Mouse (Mus musculus) olfactory bulb, adult 2 months (tissue): ENCODE data around the gene Kalrn. TPM values are rescaled to one million over a fixed set of nuclear protein-coding genes. Genes with fewer than 3 reads are reported as not detected.
"Not testable (repeated sequence)": the region's sequence is repeated elsewhere in the genome, so short reads cannot be mapped to it uniquely, and the experiment has no call there.

Experiments
- H3K27ac ChIP-seq: fragments of 200-500 bp; 2 replicates; pipeline ENCODE4 v1.5.1; 2012; ENCODE audit warnings: low read depth, low read length; ENCODE audit not compliant: insufficient read depth
- H3K4me1 ChIP-seq: fragments of 200-500 bp; 2 replicates; pipeline ENCODE4 v1.6.1; 2012; ENCODE audit warnings: low read length; ENCODE audit not compliant: control insufficient read depth, insufficient read depth
- H3K4me3 ChIP-seq: fragments of 200-500 bp; 2 replicates; pipeline ENCODE4 v1.5.1; 2012; ENCODE audit warnings: mild to moderate bottlenecking, low read depth, low read length, moderate library complexity; ENCODE audit not compliant: insufficient read depth
- CTCF ChIP-seq: fragments of 200-500 bp; IDR thresholded peaks from 2 replicates; pipeline ENCODE4 v1.5.1; 2012; ENCODE audit warnings: low read depth, mild to moderate bottlenecking, low read length, moderate library complexity; ENCODE audit not compliant: insufficient read depth
- POLR2A ChIP-seq: fragments of 200-500 bp; IDR thresholded peaks from 2 replicates; pipeline ENCODE4 v1.6.1; 2012; ENCODE audit warnings: mild to moderate bottlenecking, low read depth, low read length, moderate library complexity; ENCODE audit not compliant: insufficient read depth
- WGBS: fragments of 180-500 bp; shearing (Covaris S2); methylation state at CpG from one replicate; pipeline ENCODE4 v1.1.7; 2018; 5-methylcytosine and 5-hydroxymethylcytosine counted together
- polyA plus RNA-seq: library from polyadenylated mRNA; stranded (reverse); fragments of >200 nt; gene quantifications from 2 replicates; pipeline ENCODE4 v1.2.4, GENCODE M21; 2012; ENCODE audit warnings: low replicate concordance; ENCODE audit not compliant: missing spikeins, insufficient read depth, insufficient read length

Gene Kalrn
- polyA plus RNA-seq, 1 experiment, result 153 TPM

GRCm38 (mm10) chr16:34089528-34090095 lies 483.7 kb downstream of the Kalrn start:
- TF ChIP-seq CTCF (no peak), POLR2A (no peak)
- WGBS, result 60% methylated on average over 8 of the region's 8 CpGs
- H3K4me3 ChIP-seq, result no peak overlapping the region
- H3K27ac ChIP-seq, result no peak overlapping the region
- peaks cover 14% of the 10 kb centered on the region for H3K4me1 ChIP-seq

- no peak overlapping the region for H3K4me3 ChIP-seq
- TF ChIP-seq POLR2A (no peak), CTCF (no peak)
- peaks cover 8% of the 10 kb centered on the region for H3K4me1 ChIP-seq
- H3K27ac ChIP-seq, result no peak overlapping the region
- 92% methylated on average over 3 of the region's 3 CpGs for WGBS
Observed at GRCm38 (mm10) chr16:34089022-34089421, 484.3 kb downstream of the Kalrn start.

- 59% methylated on average over 4 of the region's 4 CpGs for WGBS
- Histone ChIP-seq H3K4me1 (peaks cover 6% of the 10 kb centered on the region; the same call in 1 of the 2 replicates), H3K4me3 (no peak overlapping the region), H3K27ac (no peak overlapping the region)
- TF ChIP-seq CTCF, result no peak
Observed at GRCm38 (mm10) chr16:34088331-34088730, 485.0 kb downstream of the Kalrn start.

GRCm38 (mm10) chr16:34084135-34084920 lies 489.0 kb downstream of the Kalrn start:
- no peak for TF ChIP-seq CTCF
- TF ChIP-seq POLR2A, result no peak
- peaks cover 29% of the 10 kb centered on the region for H3K4me1 ChIP-seq
- WGBS, result 62% methylated on average over 10 of the region's 10 CpGs
- no peak overlapping the region for H3K4me3 ChIP-seq
- no peak overlapping the region for H3K27ac ChIP-seq

GRCm38 (mm10) chr16:34082494-34083469 lies 490.6 kb downstream of the Kalrn start:
- Histone ChIP-seq H3K27ac (peak overlapping the region; percentile 29; the same call in 1 of the 2 replicates), H3K4me3 (no peak overlapping the region), H3K4me1 (peaks cover 36% of the 10 kb centered on the region)
- 85% methylated on average over 5 of the region's 5 CpGs for WGBS
- TF ChIP-seq POLR2A (no peak), CTCF (no peak)

- WGBS, result 48% methylated on average over 19 of the region's 19 CpGs
Observed at GRCm38 (mm10) chr16:34081683-34082438, 491.5 kb downstream of the Kalrn start.

GRCm38 (mm10) chr16:34081314-34081682 lies 492.0 kb downstream of the Kalrn start:
- H3K27ac ChIP-seq, result peak overlapping the region; percentile 34
- H3K4me3 ChIP-seq, result not testable (repeated sequence)
- peaks cover 32% of the 10 kb centered on the region for H3K4me1 ChIP-seq

More at GRCm38 (mm10) chr16:34081683-34082438, 491.5 kb downstream of the Kalrn start:
- H3K4me1 ChIP-seq, result peaks cover 33% of the 10 kb centered on the region
- no peak overlapping the region for H3K4me3 ChIP-seq
- TF ChIP-seq CTCF (no peak), POLR2A (no peak)
- H3K27ac ChIP-seq, result peak overlapping the region; percentile 34

GRCm38 (mm10) chr16:34080818-34081217 lies 492.5 kb downstream of the Kalrn start:
- Histone ChIP-seq H3K4me3 (no peak overlapping the region), H3K4me1 (peaks cover 34% of the 10 kb centered on the region), H3K27ac (peak overlapping the region; percentile 22)
- 37% methylated on average over 6 of the region's 6 CpGs for WGBS
- no peak for TF ChIP-seq CTCF
- no peak for TF ChIP-seq POLR2A
